ENCODE assay signal across 14 mouse cellular contexts in the genomic region with DNA sequence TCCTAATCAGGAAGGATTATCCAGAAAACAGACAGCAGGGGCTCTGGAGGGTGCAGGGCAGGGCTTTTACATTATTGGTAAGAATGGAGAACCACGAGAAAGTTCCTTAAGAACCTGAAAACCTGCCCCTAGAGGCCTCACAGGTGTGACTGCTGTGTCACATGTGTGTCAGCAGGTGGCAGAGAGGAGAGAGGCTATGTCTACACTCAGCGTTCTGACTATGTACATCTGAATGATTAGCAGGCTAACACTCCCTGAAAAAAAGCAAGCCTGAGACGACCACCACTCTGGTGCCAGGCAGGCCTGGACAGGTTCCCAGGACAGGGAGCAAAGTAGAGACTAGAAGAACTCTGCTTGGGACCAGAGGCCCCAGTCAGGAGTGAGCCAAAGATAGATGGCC. TPM values are rescaled to one million over a fixed set of nuclear protein-coding genes. Genes with fewer than 3 reads are reported as not detected.
DNase-seq lines count a peak whose midpoint lies in the region; ATAC-seq and TF ChIP-seq lines count a peak whose summit lies in the region.
"Had no signal": no experiment of that assay in that cellular context is flagged by ENCODE, and none has a peak within 500 bp of the region (broad histone marks: within the 10 kb centered on the region; RNA-seq: fewer than 3 reads in every experiment).

No protein-coding gene starts in this region.

- DNase-seq in liver, embryonic 14.5 days (ENCODE audit: low read depth in 3 of 3, low spot score in 3 of 3): no peak
- peak; percentile 4 for DNase-seq in T-cell, adult 2 months (ENCODE audit: low spot score)
- DNase-seq in kidney, postnatal 36 days: peak; percentile 48 to 49
- DNase-seq in thymus, postnatal 25 days: peak; percentile 57
- DNase-seq in adrenal gland, adult 18-20 months (ENCODE audit: low spot score in 2 of 2): no peak
- DNase-seq in spleen, postnatal 14 days (ENCODE audit: low spot score in 2 of 2): no peak
- no peak for DNase-seq in adrenal gland, postnatal 25 days
- DNase-seq: adrenal gland, adult 8-10 months; cerebellum, postnatal 10 days had no signal

- no peaks in the 10 kb centered on the region for H3K27me3 ChIP-seq in liver, embryonic 14.5 days (ENCODE audit: control insufficient read depth, insufficient read depth, low read length)
- H3K27me3 ChIP-seq in liver, embryonic 12.5 days (replicated peaks): no peaks in the 10 kb centered on the region
- H3K27me3 ChIP-seq: hindbrain, embryonic 15.5 days; limb, embryonic 15.5 days; neural tube, embryonic 12.5 days had no signal

- peak; percentile 52 for TF ChIP-seq CTCF in liver, embryonic 14.5 days (IDR thresholded peaks at IDR 0.05; ENCODE audit: low read depth)

- no peak overlapping the region for H3K9ac ChIP-seq in liver, embryonic 14.5 days (replicated peaks)
- H3K9ac ChIP-seq in liver, embryonic 12.5 days: no peak overlapping the region
- H3K9ac ChIP-seq: hindbrain, embryonic 15.5 days; limb, embryonic 15.5 days; neural tube, embryonic 12.5 days had no signal

- WGBS in liver, embryonic 14.5 days (ENCODE audit: insufficient replicate concordance): 24% methylated on average over 3 of the region's 3 CpGs
- 29% methylated on average over 3 of the region's 3 CpGs for WGBS in liver, embryonic 12.5 days (ENCODE audit: insufficient replicate concordance)

- no peak overlapping the region for H3K27ac ChIP-seq in liver, embryonic 14.5 days
- no peak overlapping the region for H3K27ac ChIP-seq in liver, embryonic 12.5 days
- H3K27ac ChIP-seq: hindbrain, embryonic 15.5 days; limb, embryonic 15.5 days; neural tube, embryonic 12.5 days had no signal

- H3K4me3 ChIP-seq in liver, embryonic 14.5 days (ENCODE audit: insufficient read depth in 1 of 2, low read depth in 2 of 2, low read length in 2 of 2): no peak overlapping the region
- H3K4me3 ChIP-seq in liver, embryonic 12.5 days: no peak overlapping the region
- H3K4me3 ChIP-seq: hindbrain, embryonic 15.5 days; limb, embryonic 15.5 days; neural tube, embryonic 12.5 days had no signal

- H3K9me3 ChIP-seq in liver, embryonic 14.5 days (ENCODE audit: control insufficient read depth, low read length): no peaks in the 10 kb centered on the region
- no peaks in the 10 kb centered on the region for H3K9me3 ChIP-seq in liver, embryonic 12.5 days (replicated peaks)
- H3K9me3 ChIP-seq: hindbrain, embryonic 15.5 days; limb, embryonic 15.5 days; neural tube, embryonic 12.5 days had no signal

- no peaks in the 10 kb centered on the region for H3K36me3 ChIP-seq in liver, embryonic 14.5 days (replicated peaks; ENCODE audit: control insufficient read depth, insufficient read depth, low read depth)
- H3K36me3 ChIP-seq in liver, embryonic 12.5 days: no peaks in the 10 kb centered on the region
- H3K36me3 ChIP-seq: hindbrain, embryonic 15.5 days; limb, embryonic 15.5 days; neural tube, embryonic 12.5 days had no signal

- no peak overlapping the region for H3K4me2 ChIP-seq in liver, embryonic 14.5 days (ENCODE audit: low read depth)
- H3K4me2 ChIP-seq in liver, embryonic 12.5 days: no peak overlapping the region
- H3K4me2 ChIP-seq: hindbrain, embryonic 15.5 days; limb, embryonic 15.5 days; neural tube, embryonic 12.5 days had no signal

- H3K4me1 ChIP-seq in liver, embryonic 14.5 days (replicated peaks; ENCODE audit: control insufficient read depth in 2 of 2, insufficient read depth in 2 of 2, low read length in 1 of 2): no peaks in the 10 kb centered on the region
- no peaks in the 10 kb centered on the region for H3K4me1 ChIP-seq in liver, embryonic 12.5 days
- H3K4me1 ChIP-seq: hindbrain, embryonic 15.5 days; limb, embryonic 15.5 days; neural tube, embryonic 12.5 days had no signal

- ATAC-seq in liver, embryonic 14.5 days (ENCODE audit: insufficient read depth): no peak
- ATAC-seq in liver, embryonic 12.5 days: no peak

- no peak for TF ChIP-seq EP300 in liver, embryonic 14.5 days (IDR thresholded peaks at IDR 0.05; ENCODE audit: low read depth)

RNA-seq across cellular contexts. Expression of a gene that starts 23.8 kb away (rescaled TPM):
- not detected in 2 replicates for polyA plus RNA-seq in liver, embryonic 14.5 days (2012; rRNA removed)
- 0.04 TPM in 1 of 2 replicates, not detected in the other for polyA plus RNA-seq in liver, embryonic 14.5 days (2014; fragmentation: Nextera tagmentation; extraction: Ambion mirVana)
- polyA plus RNA-seq in liver, embryonic 12.5 days (2016; fragmentation: Nextera tagmentation; extraction: Ambion mirVana): not detected in 2 replicates
- total RNA-seq in adrenal gland, adult 18-20 months (2021): not detected
- not detected in 2 replicates for total RNA-seq in adrenal gland, postnatal 25 days (2021)
- total RNA-seq: adrenal gland, adult 8-10 months had no signal
- polyA plus RNA-seq: frontal cortex, adult 2 months; hindbrain, embryonic 15.5 days; limb, embryonic 15.5 days had no signal

RNA-seq across cellular contexts. Expression of a gene that starts 49.3 kb away (rescaled TPM):
- polyA plus RNA-seq in liver, embryonic 14.5 days (2012; rRNA removed): 3.1 and 4.3 TPM in 2 replicates
- polyA plus RNA-seq in liver, embryonic 14.5 days (2014; fragmentation: Nextera tagmentation; extraction: Ambion mirVana): 6.5 and 6.9 TPM in 2 replicates
- 10.4 and 11.5 TPM in 2 replicates for polyA plus RNA-seq in liver, embryonic 12.5 days (2016; fragmentation: Nextera tagmentation; extraction: Ambion mirVana)
- 10 to 100 TPM; 15.9 to 16.2 TPM for total RNA-seq in adrenal gland, adult 18-20 months (2021)
- 16.5 and 18.0 TPM in 2 replicates for total RNA-seq in adrenal gland, postnatal 25 days (2021)

Comparison
In these comparisons a context has a peak if more than half of its experiments do, and no peak if none do; other contexts are left out.
1. DNase-seq: peak in T-cell, adult 2 months (single experiment), kidney, postnatal 36 days (2 of 2) and thymus, postnatal 25 days (single experiment); none in liver, embryonic 14.5 days (0 of 3), adrenal gland, adult 18-20 months (0 of 2), spleen, postnatal 14 days (0 of 2) and adrenal gland, postnatal 25 days (single experiment).